Mouse (Mus musculus) MEL (cell line): Measurements from ENCODE around the gene Fermt3. TPM values are rescaled to one million over a fixed set of nuclear protein-coding genes. Genes with fewer than 3 reads are reported as not detected.

Experiments used
- DNase-seq: peaks from one replicate; pipeline ENCODE4 v3.0.0; 2011; ENCODE audit warnings: low read depth, low spot score
- H3K27ac ChIP-seq: 2 replicates; pipeline ENCODE4 v1.5.1; 2012; ENCODE audit warnings: low read depth, mild to moderate bottlenecking, control low read depth, low read length, moderate library complexity; ENCODE audit not compliant: control insufficient read depth
- H3K27me3 ChIP-seq, 2 experiments: fragments of 150-350 bp in 1 of 2; sonication (generic) in 1 of 2; 2 replicates each; pipeline ENCODE4 v1.6.1; 2012; ENCODE audit warnings: low read length in 2 of 2, mild to moderate bottlenecking in 2 of 2, improper control_type of control experiment in 1 of 2, moderate library complexity in 1 of 2; ENCODE audit not compliant: insufficient read depth in 2 of 2, control insufficient read depth in 1 of 2
- H3K36me3 ChIP-seq, 2 experiments: 2 replicates each; pipeline ENCODE4 v1.6.1; 2012 to 2014; ENCODE audit warnings: low read length in 2 of 2, improper control_type of control experiment in 1 of 2, inconsistent platforms in 1 of 2, mild to moderate bottlenecking in 1 of 2; ENCODE audit not compliant: insufficient read depth in 2 of 2, control insufficient read depth in 1 of 2
- H3K4me1 ChIP-seq, 2 experiments: fragments of 150-350 bp in 1 of 2; sonication (generic) in 1 of 2; 2 replicates each; pipeline ENCODE4 v1.6.1; 2012; ENCODE audit warnings: low read length in 2 of 2, improper control_type of control experiment in 1 of 2, mild to moderate bottlenecking in 1 of 2; ENCODE audit not compliant: insufficient read depth in 2 of 2, control insufficient read depth in 1 of 2
- H3K4me3 ChIP-seq, 2 experiments: fragments of 150-350 bp in 1 of 2; sonication (generic) in 1 of 2; 2 replicates each; pipeline ENCODE4 v1.5.1; 2012; ENCODE audit warnings: low read depth in 2 of 2, low read length in 2 of 2, mild to moderate bottlenecking in 2 of 2, moderate library complexity in 2 of 2, control low read depth in 1 of 2, improper control_type of control experiment in 1 of 2; ENCODE audit not compliant: control insufficient read depth in 1 of 2, insufficient read depth in 1 of 2
- H3K79me2 ChIP-seq: 2 replicates; pipeline ENCODE4 v1.6.1; 2012; ENCODE audit warnings: mild to moderate bottlenecking, low read length, moderate library complexity; ENCODE audit not compliant: control insufficient read depth, poor library complexity, insufficient read depth
- H3K9ac ChIP-seq: 2 replicates; pipeline ENCODE4 v1.6.1; 2012; ENCODE audit warnings: low read depth, mild to moderate bottlenecking, control low read depth, low read length, moderate library complexity; ENCODE audit not compliant: control insufficient read depth, poor library complexity, severe bottlenecking
- H3K9me3 ChIP-seq: fragments of 150-350 bp; sonication (generic); replicated peaks from 2 replicates; pipeline ENCODE4 v1.6.1; 2012; ENCODE audit warnings: mild to moderate bottlenecking, low read length, improper control_type of control experiment, moderate library complexity; ENCODE audit not compliant: insufficient read depth
- BHLHE40 ChIP-seq: IDR thresholded peaks from 2 replicates; pipeline ENCODE4 v1.6.1; 2012; ENCODE audit warnings: low read depth, mild to moderate bottlenecking, inconsistent platforms, low read length, improper control_type of control experiment, borderline replicate concordance
- CHD2 ChIP-seq: IDR thresholded peaks from 2 replicates; pipeline ENCODE4 v1.6.1; 2011; ENCODE audit warnings: low read length, improper control_type of control experiment
- E2F4 ChIP-seq: IDR thresholded peaks from 2 replicates; pipeline ENCODE4 v1.6.1; 2011; ENCODE audit warnings: low read depth, low read length, improper control_type of control experiment, borderline replicate concordance
- EP300 ChIP-seq, 2 experiments: IDR thresholded peaks; 2 replicates each; pipeline ENCODE4 v1.6.1; 2011; ENCODE audit warnings: improper control_type of control experiment in 2 of 2, low read length in 2 of 2, low read depth in 1 of 2, mild to moderate bottlenecking in 1 of 2
- ETS1 ChIP-seq: IDR thresholded peaks from 2 replicates; pipeline ENCODE4 v1.6.1; 2012; ENCODE audit warnings: low read depth, mild to moderate bottlenecking, inconsistent platforms, low read length, improper control_type of control experiment, moderate library complexity
- JUND ChIP-seq: IDR thresholded peaks from 2 replicates; pipeline ENCODE4 v1.6.1; 2011; ENCODE audit warnings: low read depth, mild to moderate bottlenecking, improper control_type of control experiment, low read length
- MAFK ChIP-seq: IDR thresholded peaks from 2 replicates; pipeline ENCODE4 v1.6.1; 2011; ENCODE audit warnings: low read depth, mild to moderate bottlenecking, low read length, improper control_type of control experiment, borderline replicate concordance
- MAX ChIP-seq: IDR thresholded peaks from 2 replicates; pipeline ENCODE4 v1.6.1; 2011; ENCODE audit warnings: low read length, improper control_type of control experiment
- MXI1 ChIP-seq: IDR thresholded peaks from 2 replicates; pipeline ENCODE4 v1.6.1; 2011; ENCODE audit warnings: mild to moderate bottlenecking, low read depth, low read length, improper control_type of control experiment
- MYB ChIP-seq: IDR thresholded peaks from 2 replicates; pipeline ENCODE4 v1.6.1; 2011; ENCODE audit warnings: mild to moderate bottlenecking, low read depth, low read length, improper control_type of control experiment
- MYC ChIP-seq: IDR thresholded peaks from 2 replicates; pipeline ENCODE4 v1.6.1; 2011; ENCODE audit warnings: low read depth, mild to moderate bottlenecking, low read length, improper control_type of control experiment, moderate library complexity
- NRF1 ChIP-seq: IDR thresholded peaks from 2 replicates; pipeline ENCODE4 v1.6.1; 2014; ENCODE audit warnings: low read depth, mild to moderate bottlenecking, inconsistent platforms, low read length, improper control_type of control experiment, moderate library complexity; ENCODE audit not compliant: poor library complexity, insufficient read depth, severe bottlenecking
- POLR2A ChIP-seq, 2 experiments: IDR thresholded peaks; 2 replicates each; pipeline ENCODE4 v1.6.1; 2011 to 2012; ENCODE audit warnings: low read length in 2 of 2, mild to moderate bottlenecking in 2 of 2, control low read depth in 1 of 2, improper control_type of control experiment in 1 of 2, low read depth in 1 of 2, moderate library complexity in 1 of 2; ENCODE audit not compliant: control insufficient read depth in 1 of 2, insufficient read depth in 1 of 2, poor library complexity in 1 of 2
- POLR2AphosphoS2 ChIP-seq: IDR thresholded peaks from 2 replicates; pipeline ENCODE4 v1.6.1; 2011; ENCODE audit warnings: low read length, improper control_type of control experiment
- RAD21 ChIP-seq: IDR thresholded peaks from 2 replicates; pipeline ENCODE4 v1.6.1; 2011; ENCODE audit warnings: mild to moderate bottlenecking, low read depth, low read length, improper control_type of control experiment
- RCOR1 ChIP-seq: IDR thresholded peaks from 2 replicates; pipeline ENCODE4 v1.6.1; 2012; ENCODE audit warnings: low read depth, mild to moderate bottlenecking, inconsistent platforms, low read length, improper control_type of control experiment
- SIN3A ChIP-seq: IDR thresholded peaks from 2 replicates; pipeline ENCODE4 v1.6.1; 2012; ENCODE audit warnings: low read length, improper control_type of control experiment, inconsistent platforms
- SMC3 ChIP-seq: IDR thresholded peaks from 2 replicates; pipeline ENCODE4 v1.6.1; 2011; ENCODE audit warnings: low read depth, low read length, improper control_type of control experiment
- TAL1 ChIP-seq: IDR thresholded peaks from 2 replicates; pipeline ENCODE4 v1.6.1; 2012; ENCODE audit warnings: mild to moderate bottlenecking, inconsistent platforms, low read length, moderate library complexity, mixed read lengths
- USF1 ChIP-seq: IDR thresholded peaks from 2 replicates; pipeline ENCODE4 v1.6.1; 2014; ENCODE audit warnings: low read depth, mild to moderate bottlenecking, inconsistent platforms, low read length, improper control_type of control experiment, moderate library complexity
- USF2 ChIP-seq, 2 experiments: IDR thresholded peaks; 2 replicates each; pipeline ENCODE4 v1.6.1; 2011 to 2012; ENCODE audit warnings: improper control_type of control experiment in 2 of 2, low read length in 2 of 2, borderline replicate concordance in 1 of 2, inconsistent platforms in 1 of 2, low read depth in 1 of 2, mild to moderate bottlenecking in 1 of 2; ENCODE audit not compliant: insufficient read depth in 1 of 2
- ZMIZ1 ChIP-seq: IDR thresholded peaks from 2 replicates; pipeline ENCODE4 v1.6.1; 2012; ENCODE audit warnings: low read depth, mild to moderate bottlenecking, inconsistent platforms, low read length, improper control_type of control experiment, moderate library complexity
- polyA plus RNA-seq, 2 experiments: library from polyadenylated mRNA; stranded (reverse) in 1 of 2; unstranded in 1 of 2; fragments of >175 nt in 1 of 2; fragments of >200 nt in 1 of 2; gene quantifications; 2 replicates each; pipeline versions ENCODE4 v1.2.1 to v1.2.4; 2012; ENCODE audit warnings: low replicate concordance in 2 of 2, low read depth in 1 of 2; ENCODE audit not compliant: insufficient read length in 2 of 2, insufficient read depth in 1 of 2, missing spikeins in 1 of 2
- total RNA-seq: library from RNA; depleted of rRNA; stranded (reverse); fragments of 300-350 nt; gene quantifications from 2 replicates; pipeline ENCODE4 v1.2.3, GENCODE M21; 2012

The Fermt3 gene
- total and polyA plus RNA-seq, 3 experiments = 244 to 329 (median 327) TPM

GRCm38 (mm10) chr19:6979486-6980380, 39.5 kb downstream of the Fermt3 start (continued):
- TF ChIP-seq ETS1 (no peak), MXI1 (no peak), MAFK (no peak), RAD21 (no peak), MYC (no peak), JUND (no peak), SMC3 (peak; percentile 38), POLR2A (IDR thresholded peaks at IDR 0.05; ENCODE audit: control insufficient read depth in 1 of 2, insufficient read depth in 1 of 2, low read depth in 1 of 2, low read length in 2 of 2, poor library complexity in 1 of 2) (peak in 1 of 2 experiments; percentile 40; a peak in 2 of 4 replicates), MYB (no peak), EP300 (IDR thresholded peaks at IDR 0.05; ENCODE audit: low read depth in 1 of 2, low read length in 2 of 2) (no peak), USF2 (IDR thresholded peaks at IDR 0.05; ENCODE audit: borderline replicate concordance in 1 of 2, insufficient read depth in 1 of 2, low read depth in 1 of 2, low read length in 2 of 2) (no peak), E2F4 (no peak), TAL1 (no peak), NRF1 (0 out of 2 replicates have a peak, but pooled peaks have one; percentile 37), CHD2 (no peak), MAX (no peak; the same call in 1 of the 2 replicates), RCOR1 (no peak), ZMIZ1 (0 out of 2 replicates have a peak, but pooled peaks have one; percentile 46), USF1 (no peak), POLR2AphosphoS2 (no peak; the same call in 1 of the 2 replicates), SIN3A (peak; percentile 54; the same call in 1 of the 2 replicates)
- TF ChIP-seq, all 39 proteins: peak for 8

GRCm38 (mm10) chr19:6979001-6979479, 40.2 kb downstream of the Fermt3 start:
- peak; percentile 65 for TF ChIP-seq POLR2AphosphoS2
- peak; percentile 72 for TF ChIP-seq SIN3A
- no peak for TF ChIP-seq BHLHE40
- TF ChIP-seq POLR2A (IDR thresholded peaks at IDR 0.05; ENCODE audit: control insufficient read depth in 1 of 2, insufficient read depth in 1 of 2, low read depth in 1 of 2, low read length in 2 of 2, poor library complexity in 1 of 2) = peak in 1 of 2 experiments; percentile 44; a peak in 1 of 4 replicates
- Histone ChIP-seq H3K9me3 (no peaks in the 10 kb centered on the region), H3K79me2 (peaks cover 39% of the 10 kb centered on the region), H3K4me3 (peak overlapping the region; percentile 9 to 60), H3K27ac (peak overlapping the region; percentile 57), H3K9ac (peak overlapping the region; percentile 67), H3K36me3 (peaks cover 0 to 23% of the 10 kb centered on the region in 2 experiments; a peak in 2 of 4 replicates), H3K4me1 (peaks cover 0 to 19% of the 10 kb centered on the region in 2 experiments; a peak in 2 of 4 replicates), H3K27me3 (no peaks in the 10 kb centered on the region)
- peak; percentile 80 for DNase-seq
